Mouse (Mus musculus): ENCODE results near the gene Chl1. TPM values are rescaled to one million over a fixed set of nuclear protein-coding genes. Genes with fewer than 3 reads are reported as not detected.

Chl1 gene
- polyA plus RNA-seq, 1 experiment from 2014 or later, result 6.2 TPM

- no peaks in the 10 kb centered on the region for H3K9me3 ChIP-seq (ENCODE audit: control insufficient read depth, low read length)
- WGBS, result 42% methylated on average over 16 of the region's 16 CpGs
- DNase-seq (ENCODE audit: low spot score), result no peak
- peak; percentile 60; the same call in 1 of the 2 replicates for ATAC-seq (replicated peaks; ENCODE audit: low FRiP score)
- H3K27me3 ChIP-seq (ENCODE audit: control insufficient read depth, insufficient read depth, low read length), result no peaks in the 10 kb centered on the region
- H3K27ac ChIP-seq (ENCODE audit: low read depth, low read length), result no peak overlapping the region
- no peak overlapping the region for H3K4me3 ChIP-seq (ENCODE audit: low read depth, low read length)
- H3K4me2 ChIP-seq (ENCODE audit: low read depth, low read length, severe bottlenecking), result peak overlapping the region; percentile 15; the same call in 1 of the 2 replicates
- no peaks in the 10 kb centered on the region for H3K36me3 ChIP-seq (ENCODE audit: control insufficient read depth, insufficient read depth, low read length)
- no peak overlapping the region for H3K9ac ChIP-seq (ENCODE audit: low read length)
- no peaks in the 10 kb centered on the region for H3K4me1 ChIP-seq (replicated peaks; ENCODE audit: control insufficient read depth, insufficient read depth, low read length)
These were observed 238.9 kb downstream of the Chl1 start for GRCm38 (mm10) chr6:103749122-103749773.

GRCm38 (mm10) chr6:103753891-103754290 lies 243.5 kb downstream of the Chl1 start:
- Histone ChIP-seq H3K4me2 (ENCODE audit: low read depth, low read length, severe bottlenecking) (no peak overlapping the region), H3K27me3 (ENCODE audit: control insufficient read depth, insufficient read depth, low read length) (no peaks in the 10 kb centered on the region), H3K36me3 (ENCODE audit: control insufficient read depth, insufficient read depth, low read length) (no peaks in the 10 kb centered on the region), H3K4me1 (replicated peaks; ENCODE audit: control insufficient read depth, insufficient read depth, low read length) (no peaks in the 10 kb centered on the region), H3K9ac (ENCODE audit: low read length) (no peak overlapping the region), H3K4me3 (ENCODE audit: low read depth, low read length) (no peak overlapping the region), H3K9me3 (ENCODE audit: control insufficient read depth, low read length) (no peaks in the 10 kb centered on the region), H3K27ac (ENCODE audit: low read depth, low read length) (no peak overlapping the region)
- no peak for ATAC-seq (replicated peaks; ENCODE audit: low FRiP score)
- 78% methylated on average over 4 of the region's 4 CpGs for WGBS
- DNase-seq (ENCODE audit: low spot score), result no peak

GRCm38 (mm10) chr6:103766830-103767229 lies 256.4 kb downstream of the Chl1 start:
- Histone ChIP-seq H3K27me3 (ENCODE audit: control insufficient read depth, insufficient read depth, low read length) (no peaks in the 10 kb centered on the region), H3K27ac (ENCODE audit: low read depth, low read length) (no peak overlapping the region), H3K36me3 (ENCODE audit: control insufficient read depth, insufficient read depth, low read length) (no peaks in the 10 kb centered on the region), H3K9ac (ENCODE audit: low read length) (no peak overlapping the region), H3K4me1 (replicated peaks; ENCODE audit: control insufficient read depth, insufficient read depth, low read length) (no peaks in the 10 kb centered on the region), H3K9me3 (ENCODE audit: control insufficient read depth, low read length) (no peaks in the 10 kb centered on the region), H3K4me3 (ENCODE audit: low read depth, low read length) (no peak overlapping the region), H3K4me2 (ENCODE audit: low read depth, low read length, severe bottlenecking) (no peak overlapping the region)
- 87% methylated on average over 3 of the region's 3 CpGs for WGBS
- ATAC-seq (replicated peaks; ENCODE audit: low FRiP score) (no peak), DNase-seq (ENCODE audit: low spot score) (no peak)

- DNase-seq (ENCODE audit: low spot score) (no peak), ATAC-seq (replicated peaks; ENCODE audit: low FRiP score) (no peak)
- H3K36me3 ChIP-seq (ENCODE audit: control insufficient read depth, insufficient read depth, low read length), result no peaks in the 10 kb centered on the region
- no peaks in the 10 kb centered on the region for H3K4me1 ChIP-seq (replicated peaks; ENCODE audit: control insufficient read depth, insufficient read depth, low read length)
- H3K4me3 ChIP-seq (ENCODE audit: low read depth, low read length), result no peak overlapping the region
- no peak overlapping the region for H3K9ac ChIP-seq (ENCODE audit: low read length)
- H3K9me3 ChIP-seq (ENCODE audit: control insufficient read depth, low read length), result no peaks in the 10 kb centered on the region
- H3K27ac ChIP-seq (ENCODE audit: low read depth, low read length), result no peak overlapping the region
- WGBS, result 85% methylated on average over 5 of the region's 5 CpGs
- no peaks in the 10 kb centered on the region for H3K27me3 ChIP-seq (ENCODE audit: control insufficient read depth, insufficient read depth, low read length)
- no peak overlapping the region for H3K4me2 ChIP-seq (ENCODE audit: low read depth, low read length, severe bottlenecking)
These were observed 270.7 kb downstream of the Chl1 start for GRCm38 (mm10) chr6:103781058-103781457.

- Histone ChIP-seq H3K27ac (ENCODE audit: low read depth, low read length) (no peak overlapping the region), H3K9ac (ENCODE audit: low read length) (no peak overlapping the region), H3K4me2 (ENCODE audit: low read depth, low read length, severe bottlenecking) (no peak overlapping the region), H3K9me3 (ENCODE audit: control insufficient read depth, low read length) (no peaks in the 10 kb centered on the region), H3K4me3 (ENCODE audit: low read depth, low read length) (no peak overlapping the region), H3K36me3 (ENCODE audit: control insufficient read depth, insufficient read depth, low read length) (no peaks in the 10 kb centered on the region), H3K4me1 (replicated peaks; ENCODE audit: control insufficient read depth, insufficient read depth, low read length) (no peaks in the 10 kb centered on the region), H3K27me3 (ENCODE audit: control insufficient read depth, insufficient read depth, low read length) (no peaks in the 10 kb centered on the region)
- DNase-seq (ENCODE audit: low spot score), result no peak
- ATAC-seq (replicated peaks; ENCODE audit: low FRiP score), result no peak
- 79% methylated on average over 2 of the region's 2 CpGs for WGBS
These were observed 280.8 kb downstream of the Chl1 start for GRCm38 (mm10) chr6:103791077-103791632.

GRCm38 (mm10) chr6:103795241-103795640 lies 284.9 kb downstream of the Chl1 start:
- H3K4me1 ChIP-seq (replicated peaks; ENCODE audit: control insufficient read depth, insufficient read depth, low read length), result no peaks in the 10 kb centered on the region
- H3K9ac ChIP-seq (ENCODE audit: low read length), result no peak overlapping the region
- H3K4me3 ChIP-seq (ENCODE audit: low read depth, low read length), result no peak overlapping the region
- no peaks in the 10 kb centered on the region for H3K36me3 ChIP-seq (ENCODE audit: control insufficient read depth, insufficient read depth, low read length)
- ATAC-seq (replicated peaks; ENCODE audit: low FRiP score) (no peak), DNase-seq (ENCODE audit: low spot score) (no peak)
- no peak overlapping the region for H3K27ac ChIP-seq (ENCODE audit: low read depth, low read length)
- 97% methylated on average over 1 of the region's 1 CpGs for WGBS
- H3K4me2 ChIP-seq (ENCODE audit: low read depth, low read length, severe bottlenecking), result no peak overlapping the region
- no peaks in the 10 kb centered on the region for H3K27me3 ChIP-seq (ENCODE audit: control insufficient read depth, insufficient read depth, low read length)
- H3K9me3 ChIP-seq (ENCODE audit: control insufficient read depth, low read length), result no peaks in the 10 kb centered on the region

Measured in forebrain, embryonic 11.5 days (tissue).